Mouse (Mus musculus) ES-Bruce4 (cell line): ENCODE data around the gene Krtap3-3.

Source experiments
- CTCF ChIP-seq: IDR thresholded peaks from one replicate; pipeline ENCODE4 v1.8.1; 2011; ENCODE audit warnings: low read depth, low read length
- POLR2A ChIP-seq: IDR thresholded peaks from one replicate; pipeline ENCODE4 v1.8.1; 2011; ENCODE audit warnings: low read length; ENCODE audit not compliant: insufficient read depth

DNA sequence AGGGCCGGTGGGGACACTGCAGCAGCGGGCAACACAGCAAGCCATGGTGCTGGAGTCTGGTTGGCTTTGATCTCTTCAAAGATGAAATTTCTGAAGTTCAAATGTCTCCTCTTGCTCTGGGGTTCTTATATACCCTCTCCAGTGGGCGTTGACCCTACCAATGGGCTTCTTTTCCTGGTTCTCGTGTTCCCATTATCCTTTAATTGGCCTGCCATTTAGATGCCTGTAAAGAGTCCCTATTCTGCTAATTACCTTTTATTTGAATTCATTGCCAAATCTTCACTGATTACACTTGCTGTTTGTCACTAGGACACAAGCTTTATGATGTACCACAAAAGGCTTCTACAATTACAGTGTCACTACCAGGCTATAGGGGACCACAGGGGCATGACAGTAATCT, at the start of gene Krtap3-3:
- TF ChIP-seq CTCF (no peak), POLR2A (no peak)
